Mouse (Mus musculus) hindbrain, embryonic 14.5 days (tissue): Measurements from ENCODE around the gene 1600012H06Rik. TPM values are rescaled to one million over a fixed set of nuclear protein-coding genes. Genes with fewer than 3 reads are reported as not detected.
"Not testable (repeated sequence)": the region's sequence is repeated elsewhere in the genome, so short reads cannot be mapped to it uniquely, and the experiment has no call there.

Experiments
- ATAC-seq: fragments of 200-750 bp; cut with Nextera tagmentation; 2 replicates; pipeline ENCODE4 v1.8.0; 2017; ENCODE audit warnings: moderate number of reproducible peaks, mild to moderate bottlenecking, moderate TSS enrichment, moderate library complexity; ENCODE audit not compliant: low FRiP score
- DNase-seq: peaks from one replicate; pipeline ENCODE4 v3.0.0-alpha.2; 2015; ENCODE audit warnings: low spot score
- H3K27ac ChIP-seq: fragments of 300-500 bp; sonication (generic); 2 replicates; pipeline ENCODE4 v1.5.1; 2014; ENCODE audit warnings: mild to moderate bottlenecking, moderate library complexity
- H3K27me3 ChIP-seq: fragments of 300-500 bp; sonication (generic); 2 replicates; pipeline ENCODE4 v1.6.1; 2014; ENCODE audit warnings: mild to moderate bottlenecking, low read length, mixed read lengths; ENCODE audit not compliant: control insufficient read depth, insufficient read depth
- H3K36me3 ChIP-seq: fragments of 300-500 bp; sonication (generic); replicated peaks from 2 replicates; pipeline ENCODE4 v1.6.1; 2014; ENCODE audit not compliant: control insufficient read depth, insufficient read depth
- H3K4me1 ChIP-seq: fragments of 300-500 bp; sonication (generic); replicated peaks from 2 replicates; pipeline ENCODE4 v1.6.1; 2014; ENCODE audit warnings: antibody characterized with exemption, low read length, mixed read lengths; ENCODE audit not compliant: control insufficient read depth, insufficient read depth
- H3K4me2 ChIP-seq: fragments of 300-500 bp; sonication (generic); replicated peaks from 2 replicates; pipeline ENCODE4 v1.6.1; 2014; ENCODE audit warnings: mild to moderate bottlenecking, moderate library complexity
- H3K4me3 ChIP-seq: fragments of 300-500 bp; sonication (generic); replicated peaks from 2 replicates; pipeline ENCODE4 v1.5.1; 2014; ENCODE audit warnings: mild to moderate bottlenecking, low read length
- H3K9ac ChIP-seq: fragments of 300-500 bp; sonication (generic); 2 replicates; pipeline ENCODE4 v1.6.1; 2014
- H3K9me3 ChIP-seq: fragments of 300-500 bp; sonication (generic); 2 replicates; pipeline ENCODE4 v1.6.1; 2016; ENCODE audit warnings: low read length; ENCODE audit not compliant: control insufficient read depth
- WGBS: fragments of 180-500 bp; shearing (Covaris S2); extraction: QIAGEN DNeasy Blood & Tissue Kit; methylation state at CpG from one replicate; pipeline ENCODE4 v1.1.7; 2014; 5-methylcytosine and 5-hydroxymethylcytosine counted together
- polyA plus RNA-seq: library from polyadenylated mRNA; unstranded; fragments of >200 nt; fragmentation: Nextera tagmentation; extraction: Ambion mirVana; gene quantifications from 2 replicates; pipeline ENCODE4 v1.2.1, GENCODE M21; 2014

Gene 1600012H06Rik
- polyA plus RNA-seq, result 25.6 and 26.6 TPM in 2 replicates

DNA sequence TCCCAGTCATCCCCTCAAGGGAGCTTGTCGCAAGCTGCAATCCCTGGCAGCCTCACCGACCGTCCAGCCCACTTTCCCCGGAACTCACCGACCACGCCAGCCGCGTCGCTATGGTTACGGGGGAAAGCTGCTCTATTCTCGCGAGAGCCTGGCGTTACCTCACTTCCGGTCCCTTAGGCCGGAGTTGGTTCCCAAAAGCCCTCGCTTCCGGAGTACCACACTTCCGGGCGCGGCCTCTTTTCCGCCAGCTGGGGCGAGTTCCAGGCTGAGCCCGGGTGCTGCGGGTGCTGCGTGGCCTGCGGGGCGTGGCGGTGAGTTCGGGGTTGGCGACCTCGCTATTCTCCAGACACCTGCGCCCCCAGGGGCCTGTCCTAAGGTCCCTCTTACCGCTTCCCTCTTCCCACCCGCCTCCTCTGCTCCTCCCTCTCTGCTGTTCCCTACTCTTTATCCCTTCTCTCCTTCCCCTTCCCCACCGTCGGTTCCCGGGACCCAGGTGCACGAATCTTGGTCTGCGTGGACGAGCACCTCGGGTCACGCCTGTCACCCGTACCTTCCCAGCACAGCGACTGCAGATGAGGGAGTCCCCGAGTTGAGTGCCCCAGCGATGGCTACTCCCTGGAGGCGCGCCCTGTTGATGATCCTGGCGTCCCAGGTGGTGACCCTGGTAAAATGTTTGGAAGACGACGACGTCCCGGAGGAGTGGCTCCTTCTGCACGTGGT lies at the start of gene 1600012H06Rik, which contains the start of gene Wdr27:
Gene 1600012H06Rik, plus strand, starts transcription at position 176 of the 720 bp plus-strand sequence.
Gene Wdr27, minus strand, starts transcription at position 150 of the 720 bp plus-strand sequence.
- ATAC-seq (peak; percentile 99), DNase-seq (peak; percentile 100)
- Histone ChIP-seq H3K27ac (peak within 1 kb of the TSS; percentile 82), H3K36me3 (peaks cover 29% of the 10 kb centered on the region), H3K4me1 (peaks cover 23% of the 10 kb centered on the region), H3K4me3 (peak within 1 kb of the TSS; percentile 94), H3K4me2 (peak within 1 kb of the TSS; percentile 88), H3K9ac (peak within 1 kb of the TSS; percentile 86), H3K9me3 (no peaks in the 10 kb centered on the region), H3K27me3 (no peaks in the 10 kb centered on the region)
- under 1% methylated on average over 53 of the region's 54 CpGs for WGBS

DNA sequence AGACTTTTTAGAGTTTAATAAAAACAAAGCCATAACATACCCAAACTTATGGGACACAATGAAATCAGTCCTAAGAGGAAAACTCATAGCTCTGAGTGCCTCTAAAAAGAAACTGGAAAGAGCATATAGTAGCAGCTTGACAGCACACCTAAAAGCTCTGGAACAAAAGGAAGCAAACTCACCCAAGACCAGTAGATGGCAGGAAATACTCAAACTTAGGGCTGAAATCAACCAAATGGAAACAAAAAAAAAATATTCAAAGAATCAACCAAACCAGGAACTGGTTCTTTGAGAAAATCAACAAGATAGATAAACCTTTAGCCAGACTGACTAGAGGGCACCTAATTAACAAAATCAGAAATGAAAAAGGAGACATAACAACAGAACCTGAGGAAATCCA lies 47.9 kb upstream of the 1600012H06Rik start:
- not testable (repeated sequence) for H3K9me3 ChIP-seq, H3K27me3 ChIP-seq, H3K4me3 ChIP-seq, DNase-seq, H3K27ac ChIP-seq, H3K36me3 ChIP-seq, ATAC-seq, H3K4me1 ChIP-seq, H3K9ac ChIP-seq, H3K4me2 ChIP-seq

DNA sequence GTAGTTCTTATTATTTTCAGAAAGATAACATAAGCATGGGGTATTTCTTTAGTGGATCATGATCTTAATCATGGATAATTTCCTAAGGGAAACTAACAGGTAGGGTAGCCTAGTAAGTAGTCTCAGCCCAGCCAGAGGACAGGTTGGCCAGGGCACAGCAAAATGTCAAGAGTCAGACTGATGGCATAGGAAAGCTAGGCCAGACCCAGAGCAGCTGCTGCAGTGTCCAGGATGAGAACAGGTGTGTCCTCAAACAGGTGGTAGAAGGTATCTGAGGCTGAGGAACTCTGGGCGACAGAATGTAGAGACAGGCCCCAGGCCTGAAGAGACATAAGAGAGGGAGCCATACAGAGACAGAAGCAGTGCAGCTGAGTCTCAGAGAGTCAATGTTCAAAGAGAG lies 44.0 kb upstream of the 1600012H06Rik start:
- 71% methylated on average over 1 of the region's 1 CpGs for WGBS
- no peak overlapping the region for H3K27ac ChIP-seq
- H3K27me3 ChIP-seq, result no peaks in the 10 kb centered on the region
- DNase-seq (no peak), ATAC-seq (no peak)
- no peaks in the 10 kb centered on the region for H3K36me3 ChIP-seq
- H3K4me3 ChIP-seq, result no peak overlapping the region
- no peak overlapping the region for H3K4me2 ChIP-seq
- no peaks in the 10 kb centered on the region for H3K4me1 ChIP-seq
- no peak overlapping the region for H3K9ac ChIP-seq
- H3K9me3 ChIP-seq, result no peaks in the 10 kb centered on the region

DNA sequence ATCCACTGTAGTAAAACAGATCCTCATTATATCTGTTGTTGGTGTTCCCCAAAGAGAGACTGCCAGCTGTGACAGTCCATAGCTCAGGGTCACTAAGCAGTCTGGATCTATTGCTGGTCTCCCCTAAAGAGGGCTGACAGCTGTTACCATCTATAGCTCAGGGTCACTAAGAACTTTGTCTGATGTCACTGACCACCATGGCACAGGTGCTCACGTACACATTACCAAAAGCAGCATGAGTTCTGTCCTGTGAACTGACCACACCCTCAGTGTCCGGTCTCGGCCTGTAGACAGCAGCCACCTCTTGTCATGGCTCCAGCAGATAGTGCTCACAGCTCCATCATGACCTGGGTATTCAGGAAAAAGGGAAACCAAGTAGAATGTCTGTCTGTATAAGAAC lies 39.8 kb upstream of the 1600012H06Rik start:
- no peak for ATAC-seq

DNA sequence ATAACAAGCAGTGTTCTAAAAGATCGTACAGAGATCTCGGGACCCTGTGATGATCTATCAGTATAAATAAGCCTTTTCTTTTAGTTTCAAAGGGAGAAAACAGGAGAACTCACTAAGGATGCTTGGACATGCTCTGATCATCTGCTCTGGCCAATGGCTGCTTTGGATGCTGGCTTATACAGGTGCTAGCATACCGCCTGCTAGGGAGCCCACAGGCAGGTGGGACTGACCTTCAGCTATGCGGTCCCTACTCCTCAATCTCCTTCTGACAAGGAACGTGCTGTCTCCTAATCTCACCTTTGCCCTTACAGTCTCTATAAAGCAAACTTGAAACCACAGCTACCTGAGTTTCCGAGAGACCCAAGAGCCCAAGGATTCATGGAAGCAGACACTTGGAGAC lies 38.8 kb upstream of the 1600012H06Rik start:
- Histone ChIP-seq H3K9me3 (no peaks in the 10 kb centered on the region), H3K4me3 (no peak overlapping the region), H3K27ac (no peak overlapping the region), H3K4me1 (no peaks in the 10 kb centered on the region), H3K36me3 (no peaks in the 10 kb centered on the region), H3K27me3 (no peaks in the 10 kb centered on the region), H3K4me2 (no peak overlapping the region), H3K9ac (no peak overlapping the region)
- 89% methylated on average over 6 of the region's 6 CpGs for WGBS
- DNase-seq (no peak), ATAC-seq (no peak)

More for the DNA sequence above, 39.8 kb upstream of the 1600012H06Rik start:
- 82% methylated on average over 3 of the region's 3 CpGs for WGBS
- DNase-seq, result no peak
- H3K27me3 ChIP-seq, result no peaks in the 10 kb centered on the region
- no peaks in the 10 kb centered on the region for H3K36me3 ChIP-seq
- H3K9me3 ChIP-seq, result no peaks in the 10 kb centered on the region
- H3K4me3 ChIP-seq, result no peak overlapping the region
- no peaks in the 10 kb centered on the region for H3K4me1 ChIP-seq
- no peak overlapping the region for H3K4me2 ChIP-seq
- H3K27ac ChIP-seq, result no peak overlapping the region
- no peak overlapping the region for H3K9ac ChIP-seq

DNA sequence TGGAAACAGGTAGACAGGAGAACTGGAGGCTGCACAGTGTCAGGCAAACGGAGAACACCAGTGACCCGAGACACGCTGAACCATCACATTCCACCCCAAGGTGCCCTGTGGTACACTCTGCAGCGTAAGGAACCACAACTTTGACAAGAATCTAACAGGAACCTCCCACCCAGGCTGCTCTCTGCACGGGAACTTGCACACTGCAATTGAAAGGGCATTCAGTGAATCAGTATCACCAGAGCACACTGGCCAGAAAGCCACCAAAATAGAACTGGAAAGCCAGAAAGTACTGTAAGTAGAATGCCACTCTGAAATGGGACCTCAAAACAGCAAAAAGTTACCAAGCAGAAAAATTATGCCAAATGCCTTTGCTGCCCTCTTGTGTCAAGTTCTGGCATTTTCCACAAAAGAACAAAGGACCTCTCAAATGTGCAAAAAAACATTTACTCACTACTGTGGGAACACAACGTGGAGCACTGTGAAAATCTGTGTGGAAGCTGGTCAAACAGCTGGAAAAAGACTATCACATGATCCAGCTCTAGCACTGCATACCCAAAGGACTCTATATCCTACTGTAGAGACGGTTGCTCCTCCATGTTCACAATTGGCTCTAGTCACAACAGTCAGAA lies 38.2 kb upstream of the 1600012H06Rik start:
- Histone ChIP-seq H3K9me3 (no peaks in the 10 kb centered on the region), H3K9ac (peak overlapping the region; percentile 29), H3K27ac (no peak overlapping the region), H3K4me2 (no peak overlapping the region), H3K27me3 (no peaks in the 10 kb centered on the region), H3K4me3 (no peak overlapping the region), H3K4me1 (no peaks in the 10 kb centered on the region), H3K36me3 (no peaks in the 10 kb centered on the region)
- DNase-seq (peak; percentile 95), ATAC-seq (peak; percentile 68)
- whole genome bisulfite sequencing, result 57% methylated on average over 7 of the region's 7 CpGs

DNA sequence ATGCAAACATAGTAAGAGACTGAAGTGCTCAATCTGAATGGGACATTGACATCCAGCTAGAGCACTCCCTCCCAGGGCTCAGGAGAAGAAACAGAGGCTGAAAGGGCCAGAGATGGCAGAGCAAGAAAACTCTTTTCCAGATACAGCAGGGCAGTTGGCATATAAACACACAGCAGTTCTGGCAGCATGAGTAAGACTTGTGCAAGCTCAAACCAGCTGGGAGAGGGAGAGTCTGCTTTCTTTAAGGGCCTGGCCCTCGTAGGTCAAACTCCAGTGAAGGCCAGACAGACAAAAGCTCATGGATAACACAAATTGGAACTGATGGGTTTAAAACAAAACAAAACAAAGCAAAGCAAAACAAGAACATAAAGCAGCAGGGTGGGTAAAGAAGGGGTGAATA lies 36.4 kb upstream of the 1600012H06Rik start:
- H3K36me3 ChIP-seq, result no peaks in the 10 kb centered on the region
- H3K4me1 ChIP-seq, result no peaks in the 10 kb centered on the region
- 37% methylated on average over 1 of the region's 1 CpGs for WGBS
- H3K9me3 ChIP-seq, result no peaks in the 10 kb centered on the region
- no peak overlapping the region for H3K4me2 ChIP-seq
- ATAC-seq, result no peak
- H3K4me3 ChIP-seq, result no peak overlapping the region
- no peak overlapping the region for H3K27ac ChIP-seq
- no peak for DNase-seq
- no peak overlapping the region for H3K9ac ChIP-seq
- H3K27me3 ChIP-seq, result no peaks in the 10 kb centered on the region

DNA sequence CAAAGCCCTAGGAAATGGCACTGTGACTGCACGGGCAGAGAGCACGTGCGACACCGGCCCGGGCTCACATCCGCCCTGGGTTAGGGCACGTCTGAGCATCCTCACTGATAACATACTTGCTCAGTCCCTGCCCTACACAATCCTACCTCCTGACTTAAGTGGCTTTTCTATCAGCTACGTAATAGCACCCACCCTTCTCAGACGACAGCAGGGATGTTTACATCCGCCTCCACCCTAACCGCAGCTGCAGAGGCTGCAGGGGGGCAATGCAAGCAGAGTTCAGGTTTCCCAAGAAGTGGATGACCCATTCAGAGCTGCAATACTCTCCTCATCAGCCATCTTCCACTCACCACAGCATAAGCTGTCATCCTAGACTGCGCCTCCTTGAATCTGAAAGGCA lies 35.8 kb upstream of the 1600012H06Rik start:
- WGBS, result 79% methylated on average over 12 of the region's 12 CpGs
- no peaks in the 10 kb centered on the region for H3K4me1 ChIP-seq
- no peak overlapping the region for H3K27ac ChIP-seq
- no peak overlapping the region for H3K4me3 ChIP-seq
- H3K36me3 ChIP-seq, result no peaks in the 10 kb centered on the region
- no peaks in the 10 kb centered on the region for H3K27me3 ChIP-seq
- no peak overlapping the region for H3K4me2 ChIP-seq
- H3K9ac ChIP-seq, result no peak overlapping the region
- H3K9me3 ChIP-seq, result no peaks in the 10 kb centered on the region
- no peak for ATAC-seq
- DNase-seq, result no peak

DNA sequence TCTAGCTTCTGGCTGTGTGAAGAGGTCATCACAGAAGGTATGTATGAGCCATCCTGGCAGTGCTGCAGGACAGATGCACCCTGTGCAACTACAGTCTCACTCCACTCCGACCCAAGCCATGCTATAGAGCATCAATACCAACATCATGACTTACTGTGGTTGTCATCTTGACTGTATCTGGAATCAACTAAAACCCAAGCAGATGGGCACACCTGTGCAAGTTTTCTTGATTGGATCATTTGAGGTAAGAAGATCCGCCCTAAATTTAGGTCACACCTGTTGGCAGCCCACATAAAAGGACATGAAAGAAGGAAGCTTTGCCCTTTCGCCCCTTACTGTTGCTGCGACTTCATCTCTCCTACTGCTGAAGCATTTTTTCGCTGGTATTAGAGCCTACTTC lies 33.7 kb upstream of the 1600012H06Rik start:
- Histone ChIP-seq H3K4me2 (no peak overlapping the region), H3K4me3 (no peak overlapping the region), H3K9me3 (no peaks in the 10 kb centered on the region), H3K4me1 (no peaks in the 10 kb centered on the region), H3K36me3 (no peaks in the 10 kb centered on the region), H3K9ac (no peak overlapping the region), H3K27me3 (no peaks in the 10 kb centered on the region), H3K27ac (no peak overlapping the region)
- WGBS, result 86% methylated on average over 5 of the region's 5 CpGs
- no peak for ATAC-seq
- no peak for DNase-seq
